ENCODE assay signal across 8 mouse cellular contexts in genomic region chr12:101084237-101084636, GRCm38 (mm10). TPM values are rescaled to one million over a fixed set of nuclear protein-coding genes. Genes with fewer than 3 reads are reported as not detected.
A peak's percentile ranks its signal among the peaks of the same experiment; 100 is the strongest.
DNase-seq lines count a peak whose midpoint lies in the region; ATAC-seq and TF ChIP-seq lines count a peak whose summit lies in the region.

No protein-coding gene starts in this region.

- H3K27ac ChIP-seq in heart, embryonic 14.5 days (replicated peaks in 1 of 2; ENCODE audit: control insufficient read depth in 1 of 2, insufficient read depth in 1 of 2, low read depth in 2 of 2, low read length in 2 of 2): peak overlapping the region; percentile 97 to 100
- peak overlapping the region; percentile 95 for H3K27ac ChIP-seq in MEL (ENCODE audit: control insufficient read depth, low read depth, low read length)
- peak overlapping the region; percentile 97 for H3K27ac ChIP-seq in forebrain, postnatal 0 days (ENCODE audit: low read depth, low read length)
- H3K27ac ChIP-seq in midbrain, embryonic 11.5 days (ENCODE audit: low read depth, low read length): peak overlapping the region; percentile 98; the same call in 1 of the 2 replicates

- no peak for TF ChIP-seq RAD21 in MEL (IDR thresholded peaks at IDR 0.05; ENCODE audit: low read depth, low read length)

- peaks cover 12% of the 10 kb centered on the region; the same call in 1 of the 2 replicates for H3K36me3 ChIP-seq in heart, embryonic 14.5 days (ENCODE audit: control insufficient read depth, insufficient read depth, low read length)
- H3K36me3 ChIP-seq in MEL (ENCODE audit: control insufficient read depth in 1 of 2, insufficient read depth in 2 of 2, low read length in 2 of 2): peaks cover 12 to 21% of the 10 kb centered on the region in 2 experiments
- no peaks in the 10 kb centered on the region for H3K36me3 ChIP-seq in forebrain, postnatal 0 days (ENCODE audit: insufficient read depth)
- H3K36me3 ChIP-seq in midbrain, embryonic 11.5 days (ENCODE audit: control insufficient read depth, insufficient read depth, low read length): peaks cover 5% of the 10 kb centered on the region; the same call in 1 of the 2 replicates

- no peaks in the 10 kb centered on the region for H3K27me3 ChIP-seq in heart, embryonic 14.5 days (ENCODE audit: control insufficient read depth, insufficient read depth, low read length)
- H3K27me3 ChIP-seq in MEL (ENCODE audit: control insufficient read depth in 1 of 2, insufficient read depth in 2 of 2, low read length in 2 of 2): no peaks in the 10 kb centered on the region
- H3K27me3 ChIP-seq in forebrain, postnatal 0 days (ENCODE audit: insufficient read depth, low read length): no peaks in the 10 kb centered on the region
- H3K27me3 ChIP-seq in midbrain, embryonic 11.5 days (ENCODE audit: control insufficient read depth, insufficient read depth, low read length): no peaks in the 10 kb centered on the region

- peaks cover 0 to 15% of the 10 kb centered on the region in 2 experiments; a peak in 2 of 4 replicates for H3K4me1 ChIP-seq in heart, embryonic 14.5 days (ENCODE audit: control insufficient read depth in 2 of 2, insufficient read depth in 2 of 2, low read length in 2 of 2)
- H3K4me1 ChIP-seq in MEL (ENCODE audit: control insufficient read depth in 1 of 2, insufficient read depth in 2 of 2, low read length in 2 of 2): peaks cover 9 to 10% of the 10 kb centered on the region in 2 experiments
- peaks cover 8% of the 10 kb centered on the region for H3K4me1 ChIP-seq in forebrain, postnatal 0 days (ENCODE audit: insufficient read depth)
- peaks cover 14% of the 10 kb centered on the region; the same call in 1 of the 2 replicates for H3K4me1 ChIP-seq in midbrain, embryonic 11.5 days (ENCODE audit: control insufficient read depth, insufficient read depth, low read length)

- TF ChIP-seq CTCF in MEL (IDR thresholded peaks at IDR 0.05 in 2 of 3, conservative IDR thresholded peaks at IDR 0.05 in 1 of 3; ENCODE audit: control insufficient read depth in 1 of 3, insufficient read depth in 1 of 3, low read depth in 2 of 3, low read length in 3 of 3, poor library complexity in 1 of 3, severe bottlenecking in 1 of 3): no peak; a peak in 1 of 6 replicates
- TF ChIP-seq CTCF in forebrain, postnatal 0 days (IDR thresholded peaks at IDR 0.05; ENCODE audit: low read depth): peak; percentile 47

- H3K4me3 ChIP-seq in heart, embryonic 14.5 days (ENCODE audit: control insufficient read depth in 1 of 2, insufficient read depth in 1 of 2, low read depth in 1 of 2, low read length in 2 of 2): peak overlapping the region; percentile 65 to 100; a peak in 3 of 4 replicates
- peak overlapping the region; percentile 87 to 94 for H3K4me3 ChIP-seq in MEL (ENCODE audit: control insufficient read depth in 1 of 2, insufficient read depth in 1 of 2, low read depth in 2 of 2, low read length in 2 of 2)
- peak overlapping the region; percentile 87 for H3K4me3 ChIP-seq in forebrain, postnatal 0 days (ENCODE audit: low read depth, low read length)
- H3K4me3 ChIP-seq in midbrain, embryonic 11.5 days (ENCODE audit: low read depth, low read length): peak overlapping the region; percentile 100

- no peak for ATAC-seq in heart, embryonic 14.5 days (ENCODE audit: insufficient number of reproducible peaks, insufficient read depth, low FRiP score, low read depth)
- ATAC-seq in forebrain, postnatal 0 days: no peak
- no peak for ATAC-seq in midbrain, embryonic 11.5 days (ENCODE audit: low FRiP score)
- no peak for ATAC-seq in erythroid progenitor cell, adult 5-6 weeks (replicated peaks; ENCODE audit: low FRiP score, poor library complexity, severe bottlenecking)

- H3K4me2 ChIP-seq in heart, embryonic 14.5 days (ENCODE audit: low read length): peak overlapping the region; percentile 82
- peak overlapping the region; percentile 78 for H3K4me2 ChIP-seq in forebrain, postnatal 0 days (ENCODE audit: low read depth)
- peak overlapping the region; percentile 46 for H3K4me2 ChIP-seq in midbrain, embryonic 11.5 days

- DNase-seq in heart, adult 11 months: no peak
- DNase-seq in MEL (ENCODE audit: low read depth, low spot score): no peak
- peak; percentile 50 for DNase-seq in forebrain, postnatal 0 days
- DNase-seq in midbrain, embryonic 11.5 days (ENCODE audit: low spot score, missing footprints): peak; percentile 83
- DNase-seq in cerebellum, postnatal 10 days: no peak
- no peak for DNase-seq in ovary, postnatal 10 days (ENCODE audit: low spot score)

- WGBS in heart, embryonic 14.5 days: 10% methylated on average over 4 of the region's 4 CpGs
- 6% methylated on average over 4 of the region's 4 CpGs for WGBS in forebrain, postnatal 0 days
- 27% methylated on average over 4 of the region's 4 CpGs for WGBS in midbrain, embryonic 11.5 days

- no peak for TF ChIP-seq POLR2A in MEL (IDR thresholded peaks at IDR 0.05; ENCODE audit: control insufficient read depth in 1 of 2, insufficient read depth in 1 of 2, low read depth in 1 of 2, low read length in 2 of 2, poor library complexity in 1 of 2)

- H3K9me3 ChIP-seq in heart, embryonic 14.5 days (ENCODE audit: control insufficient read depth, low read length): no peaks in the 10 kb centered on the region
- H3K9me3 ChIP-seq in MEL (replicated peaks; ENCODE audit: insufficient read depth, low read length): no peaks in the 10 kb centered on the region
- H3K9me3 ChIP-seq in forebrain, postnatal 0 days (ENCODE audit: low read length): no peaks in the 10 kb centered on the region
- H3K9me3 ChIP-seq in midbrain, embryonic 11.5 days (ENCODE audit: control insufficient read depth, low read length): no peaks in the 10 kb centered on the region

- TF ChIP-seq EP300 in MEL (IDR thresholded peaks at IDR 0.05; ENCODE audit: low read depth in 1 of 2, low read length in 2 of 2): no peak

- H3K9ac ChIP-seq in heart, embryonic 14.5 days (ENCODE audit: low read length): peak overlapping the region; percentile 100
- H3K9ac ChIP-seq in MEL (ENCODE audit: control insufficient read depth, low read depth, low read length, poor library complexity, severe bottlenecking): peak overlapping the region; percentile 100
- peak overlapping the region; percentile 90 for H3K9ac ChIP-seq in forebrain, postnatal 0 days
- H3K9ac ChIP-seq in midbrain, embryonic 11.5 days (ENCODE audit: low read length): peak overlapping the region; percentile 99

- H3K79me2 ChIP-seq in MEL (ENCODE audit: control insufficient read depth, insufficient read depth, low read length, poor library complexity): peaks cover 41% of the 10 kb centered on the region

TF ChIP-seq in MEL, 35 proteins besides CTCF, POLR2A, EP300 and RAD21:
- no peak for TF ChIP-seq NRF1 (IDR thresholded peaks at IDR 0.05; ENCODE audit: insufficient read depth, low read depth, low read length, poor library complexity, severe bottlenecking)
- no peak for TF ChIP-seq ETS1 (IDR thresholded peaks at IDR 0.05; ENCODE audit: low read depth, low read length)
- no peak for TF ChIP-seq POLR2AphosphoS2 (IDR thresholded peaks at IDR 0.05; ENCODE audit: low read length)
- TF ChIP-seq E2F4 (IDR thresholded peaks at IDR 0.05; ENCODE audit: borderline replicate concordance, low read depth, low read length): no peak
- TF ChIP-seq USF1 (IDR thresholded peaks at IDR 0.05; ENCODE audit: low read depth, low read length): no peak

RNA-seq across cellular contexts. Expression of gene Ppp4r3a, which starts 0.7 kb away (rescaled TPM):
- polyA plus RNA-seq in heart, embryonic 14.5 days (2014; fragmentation: Nextera tagmentation; extraction: Ambion mirVana): 33.8 and 35.6 TPM in 2 replicates
- total RNA-seq in MEL (2012; rRNA removed): 60.1 and 61.2 TPM in 2 replicates
- polyA plus RNA-seq in MEL (2012; ENCODE audit: insufficient read depth in 1 of 2, insufficient read length in 2 of 2, low read depth in 1 of 2, low replicate concordance in 2 of 2, missing spikeins in 1 of 2): 100 to 1,000 TPM in 1 of 2 experiments, 10 to 100 TPM in 1; 48.5 to 701 TPM
- 36.5 and 49.1 TPM in 2 replicates for total RNA-seq in forebrain, postnatal 0 days (2014; rRNA removed)
- polyA plus RNA-seq in forebrain, postnatal 0 days (2015; fragmentation: Nextera tagmentation; extraction: Ambion mirVana): 13.1 and 14.9 TPM in 2 replicates
- polyA plus RNA-seq in midbrain, embryonic 11.5 days (2014; fragmentation: Nextera tagmentation; extraction: Ambion mirVana): 68.5 and 71.3 TPM in 2 replicates
- total RNA-seq in erythroid progenitor cell, adult 5-6 weeks (2015; ENCODE audit: low replicate concordance): 111 and 134 TPM in 2 replicates
- 135 and 202 TPM in 2 replicates for total RNA-seq in erythroid progenitor cell, adult 5-6 weeks (2017; ENCODE audit: low replicate concordance)

RNA-seq across cellular contexts. Expression of gene Ccdc88c, which starts 55.4 kb away (rescaled TPM):
- 2.7 and 3.0 TPM in 2 replicates for polyA plus RNA-seq in heart, embryonic 14.5 days (2014; fragmentation: Nextera tagmentation; extraction: Ambion mirVana)
- total RNA-seq in MEL (2012; rRNA removed): 8.5 and 8.7 TPM in 2 replicates
- polyA plus RNA-seq in MEL (2012; ENCODE audit: insufficient read depth in 1 of 2, insufficient read length in 2 of 2, low read depth in 1 of 2, low replicate concordance in 2 of 2, missing spikeins in 1 of 2): 10 to 100 TPM in 1 of 2 experiments, not detected in 1; 15.3 TPM
- total RNA-seq in forebrain, postnatal 0 days (2014; rRNA removed): 31.3 and 31.5 TPM in 2 replicates
- polyA plus RNA-seq in forebrain, postnatal 0 days (2015; fragmentation: Nextera tagmentation; extraction: Ambion mirVana): 12.4 and 14.6 TPM in 2 replicates
- polyA plus RNA-seq in midbrain, embryonic 11.5 days (2014; fragmentation: Nextera tagmentation; extraction: Ambion mirVana): 11.0 TPM in 2 replicates
- 96.4 and 130 TPM in 2 replicates for total RNA-seq in erythroid progenitor cell, adult 5-6 weeks (2015; ENCODE audit: low replicate concordance)
- total RNA-seq in erythroid progenitor cell, adult 5-6 weeks (2017; ENCODE audit: low replicate concordance): 189 and 234 TPM in 2 replicates

Comparison
In these comparisons a context has a peak if more than half of its experiments do, and no peak if none do; other contexts are left out.
1. DNase-seq: peak in forebrain, postnatal 0 days (single experiment) and midbrain, embryonic 11.5 days (single experiment); none in heart, adult 11 months (single experiment), MEL (single experiment), cerebellum, postnatal 10 days (0 of 2) and ovary, postnatal 10 days (single experiment).
2. Peak in every context shown above with its lines, with median percentiles within 50 percentile points of each other: H3K27ac ChIP-seq, H3K4me2 ChIP-seq, H3K4me3 ChIP-seq and H3K9ac ChIP-seq.